Mouse (Mus musculus) heart, embryonic 12.5 days (tissue): ENCODE measurements around the gene Egfl7. TPM values are rescaled to one million over a fixed set of nuclear protein-coding genes. Genes with fewer than 3 reads are reported as not detected.

Experiments used
- ATAC-seq: fragments of 200-750 bp; cut with Nextera tagmentation; 2 replicates; pipeline ENCODE4 v1.8.0; 2017; ENCODE audit warnings: moderate TSS enrichment, moderate library complexity; ENCODE audit not compliant: insufficient number of reproducible peaks, low FRiP score
- H3K27ac ChIP-seq: fragments of 300-500 bp; sonication (generic); 2 replicates; pipeline ENCODE4 v1.5.1; 2016; ENCODE audit warnings: mild to moderate bottlenecking, moderate library complexity; ENCODE audit not compliant: poor library complexity, severe bottlenecking
- H3K27me3 ChIP-seq: fragments of 300-500 bp; sonication (generic); replicated peaks from 2 replicates; pipeline ENCODE4 v1.6.1; 2016; ENCODE audit warnings: mild to moderate bottlenecking, moderate library complexity
- H3K36me3 ChIP-seq: fragments of 300-500 bp; sonication (generic); 2 replicates; pipeline ENCODE4 v1.6.1; 2016; ENCODE audit warnings: mild to moderate bottlenecking, moderate library complexity
- H3K4me1 ChIP-seq: fragments of 300-500 bp; sonication (generic); replicated peaks from 2 replicates; pipeline ENCODE4 v1.6.1; 2016; ENCODE audit warnings: mild to moderate bottlenecking
- H3K4me2 ChIP-seq: fragments of 300-500 bp; sonication (generic); 2 replicates; pipeline ENCODE4 v1.6.1; 2016; ENCODE audit warnings: mild to moderate bottlenecking, moderate library complexity
- H3K4me3 ChIP-seq: fragments of 300-500 bp; sonication (generic); 2 replicates; pipeline ENCODE4 v1.5.1; 2016; ENCODE audit warnings: mild to moderate bottlenecking
- H3K9ac ChIP-seq: fragments of 300-500 bp; sonication (generic); 2 replicates; pipeline ENCODE4 v1.6.1; 2016; ENCODE audit warnings: mild to moderate bottlenecking, moderate library complexity
- H3K9me3 ChIP-seq: fragments of 300-500 bp; sonication (generic); replicated peaks from 2 replicates; pipeline ENCODE4 v1.6.1; 2016; ENCODE audit warnings: mild to moderate bottlenecking, moderate library complexity
- WGBS: fragments of 180-500 bp; shearing (Covaris S2); methylation state at CpG from one replicate; pipeline ENCODE4 v1.1.7; 2016; 5-methylcytosine and 5-hydroxymethylcytosine counted together
- polyA plus RNA-seq: library from polyadenylated mRNA; unstranded; fragments of >200 nt; fragmentation: Nextera tagmentation; extraction: Ambion mirVana; gene quantifications from 2 replicates; pipeline ENCODE4 v1.2.1, GENCODE M21; 2016

The Egfl7 gene
- polyA plus RNA-seq, 1 experiment from 2014 or later, result 139 TPM

GRCm38 (mm10) chr2:26578369-26578768, 1.4 kb upstream of the Egfl7 start:
- ATAC-seq, result peak; percentile 60
- H3K9ac ChIP-seq, result no peak overlapping the region

GRCm38 (mm10) chr2:26580751-26581150, 937 bp downstream of the Egfl7 start:
- H3K36me3 ChIP-seq, result peaks cover 3% of the 10 kb centered on the region; the same call in 1 of the 2 replicates

More at GRCm38 (mm10) chr2:26578369-26578768, 1.4 kb upstream of the Egfl7 start:
- Histone ChIP-seq H3K4me2 (peak overlapping the region; percentile 26), H3K4me3 (no peak overlapping the region), H3K27me3 (no peaks in the 10 kb centered on the region), H3K4me1 (peaks cover 78% of the 10 kb centered on the region), H3K27ac (peak overlapping the region; percentile 81), H3K9me3 (no peaks in the 10 kb centered on the region), H3K36me3 (no peaks in the 10 kb centered on the region)
- WGBS, result 41% methylated on average over 6 of the region's 6 CpGs

GRCm38 (mm10) chr2:26582203-26582602, 2.4 kb downstream of the Egfl7 start:
- Histone ChIP-seq H3K36me3 (peaks cover 3% of the 10 kb centered on the region; the same call in 1 of the 2 replicates), H3K27me3 (no peaks in the 10 kb centered on the region), H3K9me3 (no peaks in the 10 kb centered on the region), H3K27ac (no peak overlapping the region), H3K4me3 (no peak overlapping the region), H3K4me2 (no peak overlapping the region), H3K9ac (no peak overlapping the region), H3K4me1 (peaks cover 54% of the 10 kb centered on the region)
- no peak for ATAC-seq
- WGBS, result 51% methylated on average over 2 of the region's 2 CpGs

More at GRCm38 (mm10) chr2:26580751-26581150, 937 bp downstream of the Egfl7 start:
- 80% methylated on average over 5 of the region's 5 CpGs for WGBS
- Histone ChIP-seq H3K27ac (no peak overlapping the region), H3K4me2 (no peak overlapping the region), H3K27me3 (no peaks in the 10 kb centered on the region), H3K4me1 (peaks cover 61% of the 10 kb centered on the region), H3K4me3 (no peak overlapping the region), H3K9ac (no peak overlapping the region), H3K9me3 (no peaks in the 10 kb centered on the region)
- no peak for ATAC-seq

- H3K27ac ChIP-seq, result 0 out of 2 replicates have a peak overlapping the region, but pooled peaks have one; percentile 4
- no peaks in the 10 kb centered on the region for H3K27me3 ChIP-seq
- H3K9me3 ChIP-seq, result no peaks in the 10 kb centered on the region
- H3K4me3 ChIP-seq, result no peak overlapping the region
- H3K36me3 ChIP-seq, result peaks cover 3% of the 10 kb centered on the region; the same call in 1 of the 2 replicates
- ATAC-seq, result no peak
- 72% methylated on average over 7 of the region's 7 CpGs for WGBS
- no peak overlapping the region for H3K9ac ChIP-seq
- H3K4me2 ChIP-seq, result no peak overlapping the region
- peaks cover 55% of the 10 kb centered on the region for H3K4me1 ChIP-seq
Observed at GRCm38 (mm10) chr2:26582741-26583140, 2.9 kb downstream of the Egfl7 start.

- WGBS, result 26% methylated on average over 11 of the region's 11 CpGs
- ATAC-seq, result peak; percentile 65
- H3K9ac ChIP-seq, result peak overlapping the region; percentile 86
- H3K4me2 ChIP-seq, result peak overlapping the region; percentile 33; the same call in 1 of the 2 replicates
- H3K27me3 ChIP-seq, result no peaks in the 10 kb centered on the region
- H3K36me3 ChIP-seq, result peaks cover 5% of the 10 kb centered on the region; the same call in 1 of the 2 replicates
- H3K4me3 ChIP-seq, result peak overlapping the region; percentile 69
- H3K9me3 ChIP-seq, result no peaks in the 10 kb centered on the region
- peaks cover 55% of the 10 kb centered on the region for H3K4me1 ChIP-seq
- peak overlapping the region; percentile 81 for H3K27ac ChIP-seq
Observed at GRCm38 (mm10) chr2:26583640-26584039, 3.8 kb downstream of the Egfl7 start.

GRCm38 (mm10) chr2:26585713-26586112, 5.9 kb downstream of the Egfl7 start:
- no peaks in the 10 kb centered on the region for H3K27me3 ChIP-seq
- no peak for ATAC-seq
- peak overlapping the region; percentile 86 for H3K9ac ChIP-seq
- peak overlapping the region; percentile 80 for H3K4me2 ChIP-seq
- peaks cover 48% of the 10 kb centered on the region for H3K4me1 ChIP-seq
- no peaks in the 10 kb centered on the region for H3K9me3 ChIP-seq
- peak overlapping the region; percentile 90 for H3K27ac ChIP-seq
- WGBS, result 49% methylated on average over 6 of the region's 6 CpGs
- peaks cover 18% of the 10 kb centered on the region for H3K36me3 ChIP-seq
- peak overlapping the region; percentile 69 for H3K4me3 ChIP-seq

- Histone ChIP-seq H3K27me3 (no peaks in the 10 kb centered on the region), H3K9me3 (no peaks in the 10 kb centered on the region), H3K36me3 (peaks cover 26% of the 10 kb centered on the region), H3K4me2 (peak within 1 kb of the TSS; percentile 80), H3K4me3 (peak within 1 kb of the TSS; percentile 69), H3K9ac (peak within 1 kb of the TSS; percentile 86), H3K27ac (peak within 1 kb of the TSS; percentile 90), H3K4me1 (peaks cover 54% of the 10 kb centered on the region)
- under 1% methylated on average over 65 of the region's 65 CpGs for WGBS
- ATAC-seq, result peak; percentile 56
Observed at GRCm38 (mm10) chr2:26586294-26587043, 6.7 kb downstream of the Egfl7 start, which contains the start of gene Gm20532. TSS of gene Gm20532 (plus strand) at chr2:26586639.

GRCm38 (mm10) chr2:26587044-26587405, 7.2 kb downstream of the Egfl7 start:
- H3K9ac ChIP-seq, result peak overlapping the region; percentile 86
- H3K27me3 ChIP-seq, result no peaks in the 10 kb centered on the region
- no peaks in the 10 kb centered on the region for H3K9me3 ChIP-seq
- ATAC-seq, result 0 out of 2 replicates have a peak, but pooled peaks have one; percentile 2
- 4% methylated on average over 11 of the region's 11 CpGs for WGBS
- peaks cover 54% of the 10 kb centered on the region for H3K4me1 ChIP-seq
- H3K27ac ChIP-seq, result peak overlapping the region; percentile 90
- peak overlapping the region; percentile 69 for H3K4me3 ChIP-seq
- H3K4me2 ChIP-seq, result peak overlapping the region; percentile 80
- H3K36me3 ChIP-seq, result peaks cover 31% of the 10 kb centered on the region

GRCm38 (mm10) chr2:26588573-26588972, 8.8 kb downstream of the Egfl7 start:
- Histone ChIP-seq H3K4me2 (peak overlapping the region; percentile 80), H3K27me3 (no peaks in the 10 kb centered on the region), H3K4me1 (peaks cover 42% of the 10 kb centered on the region), H3K27ac (peak overlapping the region; percentile 90), H3K36me3 (peaks cover 46% of the 10 kb centered on the region), H3K4me3 (peak overlapping the region; percentile 69), H3K9me3 (no peaks in the 10 kb centered on the region), H3K9ac (peak overlapping the region; percentile 86)
- WGBS, result 21% methylated on average over 4 of the region's 4 CpGs
- ATAC-seq, result no peak

- H3K4me2 ChIP-seq, result peak overlapping the region; percentile 80
- no peaks in the 10 kb centered on the region for H3K9me3 ChIP-seq
- peaks cover 37% of the 10 kb centered on the region for H3K4me1 ChIP-seq
- peak overlapping the region; percentile 90 for H3K27ac ChIP-seq
- no peak for ATAC-seq
- peak overlapping the region; percentile 86; the same call in 1 of the 2 replicates for H3K9ac ChIP-seq
- 81% methylated on average over 10 of the region's 10 CpGs for WGBS
- peaks cover 51% of the 10 kb centered on the region for H3K36me3 ChIP-seq
- H3K27me3 ChIP-seq, result no peaks in the 10 kb centered on the region
- H3K4me3 ChIP-seq, result peak overlapping the region; percentile 69
Observed at GRCm38 (mm10) chr2:26589284-26589683, 9.5 kb downstream of the Egfl7 start.

- Histone ChIP-seq H3K4me3 (no peak overlapping the region), H3K4me2 (peak overlapping the region; percentile 80), H3K9me3 (no peaks in the 10 kb centered on the region), H3K4me1 (peaks cover 37% of the 10 kb centered on the region), H3K27me3 (no peaks in the 10 kb centered on the region), H3K27ac (no peak overlapping the region), H3K9ac (no peak overlapping the region), H3K36me3 (peaks cover 57% of the 10 kb centered on the region)
- no peak for ATAC-seq
- 87% methylated on average over 7 of the region's 7 CpGs for WGBS
Observed at GRCm38 (mm10) chr2:26590282-26590681, 10.5 kb downstream of the Egfl7 start.
